Comparison of ENCODE assay signal across 8 mouse cellular contexts in the genomic region with DNA sequence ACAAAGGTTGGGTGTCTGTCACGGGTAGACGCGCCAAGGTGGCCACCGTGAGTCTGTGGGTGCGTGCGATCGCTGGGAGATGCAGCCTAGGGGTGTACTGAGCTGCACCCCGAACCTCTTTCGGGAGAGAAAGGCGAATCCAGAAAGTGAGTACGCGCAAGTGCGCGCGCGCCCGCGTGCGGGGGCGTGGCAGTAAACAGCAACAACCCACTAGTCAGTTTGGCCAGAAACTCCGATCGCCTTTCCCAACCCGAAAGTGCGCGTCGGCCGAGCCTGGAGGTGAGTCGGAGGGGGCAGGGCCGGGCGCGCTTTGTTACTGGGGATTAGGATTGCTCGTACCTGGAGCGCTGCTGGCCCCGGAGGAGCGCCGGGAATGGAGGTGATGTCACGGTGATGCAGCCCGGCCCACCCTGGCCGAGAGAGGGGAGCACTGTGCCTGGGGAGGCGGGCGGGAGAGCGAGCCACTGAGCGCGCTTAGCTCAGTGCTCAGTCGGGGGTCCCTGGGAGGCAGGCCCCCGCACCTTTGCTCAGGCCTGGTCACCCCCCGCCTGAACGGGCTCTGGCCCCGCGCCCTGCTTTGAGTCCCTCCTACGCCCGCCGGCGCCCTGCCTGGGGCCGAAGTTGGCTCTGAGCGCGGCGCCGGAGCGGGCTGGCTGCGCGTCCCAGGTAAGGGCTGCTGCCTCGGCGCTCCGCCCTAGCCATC. TPM values are rescaled to one million over a fixed set of nuclear protein-coding genes. Genes with fewer than 3 reads are reported as not detected.
DNase-seq lines count a peak whose midpoint lies in the region; ATAC-seq and TF ChIP-seq lines count a peak whose summit lies in the region.

No protein-coding gene starts in this region.

- under 1% methylated on average over 65 of the region's 65 CpGs for WGBS in thymus, adult 2 months
- under 1% methylated on average over 63 of the region's 65 CpGs for WGBS in embryonic facial prominence, embryonic 13.5 days
- under 1% methylated on average over 63 of the region's 65 CpGs for WGBS in heart, embryonic 10.5 days
- under 1% methylated on average over 65 of the region's 65 CpGs for WGBS in lung, adult 2 months
- WGBS in neural tube, embryonic 14.5 days, result under 1% methylated on average over 58 of the region's 65 CpGs

- peaks cover 18% of the 10 kb centered on the region for H3K27me3 ChIP-seq in thymus, adult 2 months (ENCODE audit: control insufficient read depth, insufficient read depth, low read length)
- no peaks in the 10 kb centered on the region; the same call in 1 of the 2 replicates for H3K27me3 ChIP-seq in embryonic facial prominence, embryonic 13.5 days
- H3K27me3 ChIP-seq in heart, embryonic 10.5 days (ENCODE audit: insufficient read depth, poor library complexity, severe bottlenecking), result peaks cover 4% of the 10 kb centered on the region; the same call in 1 of the 2 replicates
- H3K27me3 ChIP-seq in neural tube, embryonic 14.5 days (ENCODE audit: control insufficient read depth, insufficient read depth, low read length), result peaks cover 31% of the 10 kb centered on the region

- no peak overlapping the region for H3K27ac ChIP-seq in thymus, adult 2 months (ENCODE audit: control insufficient read depth, insufficient read depth, low read length)
- peak overlapping the region; percentile 94 for H3K27ac ChIP-seq in embryonic facial prominence, embryonic 13.5 days
- peak overlapping the region; percentile 97 for H3K27ac ChIP-seq in heart, embryonic 10.5 days
- H3K27ac ChIP-seq in neural tube, embryonic 14.5 days (ENCODE audit: low read depth, low read length), result no peak overlapping the region

- H3K9ac ChIP-seq in embryonic facial prominence, embryonic 13.5 days, result peak overlapping the region; percentile 91
- H3K9ac ChIP-seq in neural tube, embryonic 14.5 days (replicated peaks; ENCODE audit: low read depth, low read length), result peak overlapping the region; percentile 51

- ATAC-seq in embryonic facial prominence, embryonic 13.5 days (ENCODE audit: insufficient number of reproducible peaks, insufficient read depth, low FRiP score, low TSS enrichment, low read depth), result peak; percentile 65
- peak; percentile 72; the same call in 1 of the 2 replicates for ATAC-seq in neural tube, embryonic 14.5 days (ENCODE audit: low read depth)

- TF ChIP-seq POLR2A in thymus, adult 2 months (IDR thresholded peaks at IDR 0.05; ENCODE audit: control insufficient read depth, extremely low read depth, insufficient read depth, low read length, poor library complexity), result no peak
- no peak for TF ChIP-seq POLR2A in lung, adult 2 months (IDR thresholded peaks at IDR 0.05; ENCODE audit: borderline replicate concordance, extremely low read depth, low read depth, low read length)

- H3K9me3 ChIP-seq in embryonic facial prominence, embryonic 13.5 days, result no peaks in the 10 kb centered on the region
- H3K9me3 ChIP-seq in heart, embryonic 10.5 days, result no peaks in the 10 kb centered on the region
- H3K9me3 ChIP-seq in neural tube, embryonic 14.5 days (ENCODE audit: control insufficient read depth, low read length), result no peaks in the 10 kb centered on the region

- H3K4me3 ChIP-seq in thymus, adult 2 months (ENCODE audit: control insufficient read depth, insufficient read depth, low read length), result peak overlapping the region; percentile 30
- peak overlapping the region; percentile 75 for H3K4me3 ChIP-seq in embryonic facial prominence, embryonic 13.5 days
- H3K4me3 ChIP-seq in heart, embryonic 10.5 days, result peak overlapping the region; percentile 85
- peak overlapping the region; percentile 69 for H3K4me3 ChIP-seq in lung, adult 2 months (replicated peaks; ENCODE audit: extremely low read depth, low read depth, low read length)
- peak overlapping the region; percentile 56 for H3K4me3 ChIP-seq in neural tube, embryonic 14.5 days (ENCODE audit: low read depth, low read length)

- H3K36me3 ChIP-seq in thymus, adult 2 months (ENCODE audit: control insufficient read depth, insufficient read depth, low read length), result no peaks in the 10 kb centered on the region
- H3K36me3 ChIP-seq in embryonic facial prominence, embryonic 13.5 days, result no peaks in the 10 kb centered on the region
- 0 out of 2 replicates have a peak, but pooled peaks cover 4% of the 10 kb centered on the region for H3K36me3 ChIP-seq in heart, embryonic 10.5 days
- no peaks in the 10 kb centered on the region for H3K36me3 ChIP-seq in neural tube, embryonic 14.5 days (ENCODE audit: control insufficient read depth, insufficient read depth, low read length)

- TF ChIP-seq CTCF in thymus, adult 2 months (IDR thresholded peaks at IDR 0.05; ENCODE audit: borderline replicate concordance, control insufficient read depth, extremely low read depth, insufficient read depth, low read length, poor library complexity), result no peak
- TF ChIP-seq CTCF in lung, adult 2 months (IDR thresholded peaks at IDR 0.05; ENCODE audit: insufficient read depth, low read length), result no peak

- DNase-seq in thymus, adult 2 months, result no peak
- DNase-seq in thymus, postnatal 25 days, result no peak
- peak; percentile 83 for DNase-seq in heart, embryonic 10.5 days (ENCODE audit: low spot score)
- peak; percentile 93 for DNase-seq in kidney, adult 9 months
- peak; percentile 65 for DNase-seq in lung, adult 2 months
- no peak for DNase-seq in T-cell, adult 2 months (ENCODE audit: low spot score)

- 0 out of 2 replicates have a peak, but pooled peaks cover 5% of the 10 kb centered on the region for H3K4me1 ChIP-seq in thymus, adult 2 months (replicated peaks; ENCODE audit: control insufficient read depth, insufficient read depth, low read length)
- H3K4me1 ChIP-seq in embryonic facial prominence, embryonic 13.5 days, result peaks cover 44% of the 10 kb centered on the region
- H3K4me1 ChIP-seq in heart, embryonic 10.5 days, result peaks cover 48% of the 10 kb centered on the region
- peaks cover 3% of the 10 kb centered on the region for H3K4me1 ChIP-seq in lung, adult 2 months (ENCODE audit: control insufficient read depth, insufficient read depth, low read length)
- 0 out of 2 replicates have a peak, but pooled peaks cover 13% of the 10 kb centered on the region for H3K4me1 ChIP-seq in neural tube, embryonic 14.5 days (ENCODE audit: control insufficient read depth, insufficient read depth, low read length)

- H3K4me2 ChIP-seq in embryonic facial prominence, embryonic 13.5 days, result peak overlapping the region; percentile 97
- H3K4me2 ChIP-seq in neural tube, embryonic 14.5 days (ENCODE audit: low read depth, low read length), result peak overlapping the region; percentile 99

RNA-seq across cellular contexts. Expression of a gene that starts 0.8 kb away (rescaled TPM):
- 5.4 and 6.4 TPM in 2 replicates for polyA plus RNA-seq in thymus, adult 2 months (2012; rRNA removed)
- 44.4 and 44.8 TPM in 2 replicates for polyA plus RNA-seq in embryonic facial prominence, embryonic 13.5 days (2015; fragmentation: Nextera tagmentation; extraction: Ambion mirVana)
- polyA plus RNA-seq in heart, embryonic 10.5 days (2016; fragmentation: Nextera tagmentation; extraction: Ambion mirVana), result 36.6 and 46.3 TPM in 2 replicates
- polyA plus RNA-seq in lung, adult 2 months (2012; rRNA removed), result 14.3 and 18.2 TPM in 2 replicates
- 3.7 and 9.0 TPM in 2 replicates for polyA plus RNA-seq in neural tube, embryonic 14.5 days (2014; fragmentation: Nextera tagmentation; extraction: Ambion mirVana)

RNA-seq across cellular contexts. Expression of a gene that starts 38.1 kb away (rescaled TPM):
- 3.7 and 4.2 TPM in 2 replicates for polyA plus RNA-seq in thymus, adult 2 months (2012; rRNA removed)
- polyA plus RNA-seq in embryonic facial prominence, embryonic 13.5 days (2015; fragmentation: Nextera tagmentation; extraction: Ambion mirVana), result 1.0 and 2.3 TPM in 2 replicates
- polyA plus RNA-seq in heart, embryonic 10.5 days (2016; fragmentation: Nextera tagmentation; extraction: Ambion mirVana), result 0.46 and 0.62 TPM in 2 replicates
- 2.5 and 5.0 TPM in 2 replicates for polyA plus RNA-seq in lung, adult 2 months (2012; rRNA removed)
- 0.79 and 1.5 TPM in 2 replicates for polyA plus RNA-seq in neural tube, embryonic 14.5 days (2014; fragmentation: Nextera tagmentation; extraction: Ambion mirVana)

RNA-seq across cellular contexts. Expression of a gene that starts 53.0 kb away (rescaled TPM):
- polyA plus RNA-seq in thymus, adult 2 months (2012; rRNA removed), result not detected in 2 replicates
- not detected in 2 replicates for polyA plus RNA-seq in embryonic facial prominence, embryonic 13.5 days (2015; fragmentation: Nextera tagmentation; extraction: Ambion mirVana)
- polyA plus RNA-seq in heart, embryonic 10.5 days (2016; fragmentation: Nextera tagmentation; extraction: Ambion mirVana), result not detected in 2 replicates
- not detected in 2 replicates for polyA plus RNA-seq in lung, adult 2 months (2012; rRNA removed)
- not detected in 2 replicates for polyA plus RNA-seq in neural tube, embryonic 14.5 days (2014; fragmentation: Nextera tagmentation; extraction: Ambion mirVana)

RNA-seq across cellular contexts. Expression of a gene that starts 56.0 kb away (rescaled TPM):
- 0.53 and 1.1 TPM in 2 replicates for polyA plus RNA-seq in thymus, adult 2 months (2012; rRNA removed)
- 1.1 and 1.6 TPM in 2 replicates for polyA plus RNA-seq in embryonic facial prominence, embryonic 13.5 days (2015; fragmentation: Nextera tagmentation; extraction: Ambion mirVana)
- polyA plus RNA-seq in heart, embryonic 10.5 days (2016; fragmentation: Nextera tagmentation; extraction: Ambion mirVana), result 0.21 and 0.34 TPM in 2 replicates
- 0.54 and 0.59 TPM in 2 replicates for polyA plus RNA-seq in lung, adult 2 months (2012; rRNA removed)
- polyA plus RNA-seq in neural tube, embryonic 14.5 days (2014; fragmentation: Nextera tagmentation; extraction: Ambion mirVana), result 18.8 and 20.4 TPM in 2 replicates

Comparison
In these comparisons a context has a peak if more than half of its experiments do, and no peak if none do; other contexts are left out.
1. DNase-seq: peak in heart, embryonic 10.5 days (single experiment), kidney, adult 9 months (single experiment) and lung, adult 2 months (single experiment); none in thymus, adult 2 months (single experiment), thymus, postnatal 25 days (single experiment) and T-cell, adult 2 months (single experiment).
2. H3K27ac ChIP-seq: peak in embryonic facial prominence, embryonic 13.5 days (single experiment) and heart, embryonic 10.5 days (single experiment); none in thymus, adult 2 months (single experiment) and neural tube, embryonic 14.5 days (single experiment).
3. H3K4me3 ChIP-seq: peak in every context shown above with its lines; median percentile 85 in heart, embryonic 10.5 days; 75 in embryonic facial prominence, embryonic 13.5 days; 69 in lung, adult 2 months; 56 in neural tube, embryonic 14.5 days; 30 in thymus, adult 2 months.